Mouse (Mus musculus) layer of hippocampus, adult 9-10 months (tissue): Measurements from ENCODE around the gene Mybpc1.
"Not testable (repeated sequence)": the region's sequence is repeated elsewhere in the genome, so short reads cannot be mapped to it uniquely, and the experiment has no call there.

Experiments
- DNase-seq: peaks from one replicate; pipeline ENCODE4 v3.0.0; 2022; ENCODE audit warnings: low spot score

Gene Mybpc1

DNA sequence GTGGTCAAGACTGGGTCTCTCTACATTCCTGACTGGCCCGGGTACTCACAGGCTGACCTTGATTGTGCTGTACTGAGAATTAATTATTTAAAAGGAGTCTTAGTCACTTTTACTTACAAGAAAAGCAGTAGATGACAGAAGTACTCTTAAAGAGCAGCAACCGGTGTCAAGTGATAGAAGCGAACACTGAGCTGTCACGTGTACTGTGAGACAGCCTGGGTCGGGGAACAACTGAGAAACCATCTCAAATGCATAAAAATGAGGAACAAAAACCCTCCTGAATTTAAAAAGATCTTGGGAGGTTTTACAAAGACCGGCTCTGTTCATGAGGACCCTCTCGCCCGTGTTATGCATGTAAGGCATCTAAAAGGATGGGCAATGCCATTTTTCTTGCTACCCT is 112.3 kb downstream of the Mybpc1 start:
- DNase-seq: no peak

DNA sequence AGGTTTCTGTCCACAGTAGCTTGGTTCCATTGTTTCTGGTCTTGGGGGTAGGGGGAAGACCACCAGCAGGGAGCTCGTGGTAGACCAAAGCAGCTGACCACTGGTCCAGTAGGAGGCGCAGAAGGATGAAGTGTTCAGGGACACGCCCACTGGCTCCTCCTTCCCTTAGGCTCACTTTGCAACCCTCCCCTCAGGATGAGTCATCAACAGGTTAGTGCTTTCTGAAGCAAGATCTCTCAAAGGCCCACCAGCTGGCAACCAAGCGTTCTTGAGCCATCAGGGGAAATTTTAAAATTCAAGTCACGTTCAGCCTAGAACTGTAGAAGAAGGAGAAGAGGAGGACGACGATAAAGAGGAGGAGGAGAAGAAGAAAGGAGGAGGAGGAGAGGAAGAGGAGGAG is 113.3 kb downstream of the Mybpc1 start:
- DNase-seq: no peak

DNA sequence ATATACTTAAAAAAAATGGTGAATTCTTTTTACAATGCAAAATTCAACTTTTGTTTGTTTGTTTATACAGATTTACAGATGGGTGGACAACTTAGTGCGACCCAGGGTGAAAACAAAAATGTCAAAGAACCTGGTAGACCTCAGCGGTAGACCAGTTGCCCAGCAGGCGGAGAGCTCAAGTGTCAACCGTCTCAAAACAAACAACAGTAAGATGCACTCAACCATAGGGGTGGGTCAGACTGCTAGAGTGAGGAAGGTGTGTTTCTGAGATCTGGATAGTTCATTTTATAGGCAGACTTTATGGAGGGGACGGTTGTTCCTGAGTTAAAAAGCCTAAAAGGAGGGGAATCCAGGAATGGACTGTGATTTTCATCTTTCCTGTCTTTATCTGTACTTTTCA is 116.3 kb downstream of the Mybpc1 start:
- no peak for DNase-seq

DNA sequence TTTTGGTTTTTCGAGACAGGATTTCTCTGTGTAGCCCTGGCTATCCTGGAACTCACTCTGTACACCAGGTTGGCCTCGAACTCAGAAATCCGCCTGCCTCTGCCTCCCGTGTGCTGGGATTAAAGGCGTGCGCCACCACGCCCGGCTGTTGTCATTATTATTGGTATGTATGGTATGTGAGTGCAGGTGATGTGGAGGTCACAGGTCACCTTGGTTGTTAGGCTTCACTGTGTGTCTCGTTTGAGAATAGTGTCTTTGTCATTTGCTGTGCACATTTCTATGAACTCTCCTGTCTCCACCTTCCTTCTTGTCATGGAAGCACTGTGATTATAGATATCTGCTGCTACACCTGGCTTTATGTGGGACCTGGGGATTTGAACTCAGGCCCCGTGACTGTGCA is 122.1 kb downstream of the Mybpc1 start:
- not testable (repeated sequence) for DNase-seq
